Mouse (Mus musculus) forebrain, embryonic 12.5 days (tissue): ENCODE measurements at regions not wholly inside any gene's neighbourhood (a gene's known extent, or its start where the extent isn't known, plus 50 kb on each side); places are given as distances from the start of the nearest gene placed in this dataset.

Source experiments
- ATAC-seq: fragments of 200-750 bp; cut with Nextera tagmentation; 2 replicates; pipeline ENCODE4 v1.8.0; 2017; ENCODE audit warnings: moderate TSS enrichment; ENCODE audit not compliant: low FRiP score
- H3K27ac ChIP-seq: fragments of 300-500 bp; sonication (generic); 2 replicates; pipeline ENCODE4 v1.5.1; 2016; ENCODE audit warnings: mild to moderate bottlenecking
- H3K27me3 ChIP-seq: fragments of 300-500 bp; sonication (generic); 2 replicates; pipeline ENCODE4 v1.6.1; 2016; ENCODE audit warnings: mild to moderate bottlenecking
- H3K36me3 ChIP-seq: fragments of 300-500 bp; sonication (generic); replicated peaks from 2 replicates; pipeline ENCODE4 v1.6.1; 2016; ENCODE audit warnings: mild to moderate bottlenecking
- H3K4me1 ChIP-seq: fragments of 300-500 bp; sonication (generic); 2 replicates; pipeline ENCODE4 v1.6.1; 2016
- H3K4me2 ChIP-seq: fragments of 300-500 bp; sonication (generic); 2 replicates; pipeline ENCODE4 v1.6.1; 2016; ENCODE audit warnings: mild to moderate bottlenecking, moderate library complexity
- H3K4me3 ChIP-seq: fragments of 300-500 bp; sonication (generic); replicated peaks from 2 replicates; pipeline ENCODE4 v1.5.1; 2016; ENCODE audit warnings: mild to moderate bottlenecking
- H3K9ac ChIP-seq: fragments of 300-500 bp; sonication (generic); 2 replicates; pipeline ENCODE4 v1.6.1; 2016; ENCODE audit warnings: mild to moderate bottlenecking
- H3K9me3 ChIP-seq: fragments of 300-500 bp; sonication (generic); 2 replicates; pipeline ENCODE4 v1.6.1; 2016
- WGBS: fragments of 180-500 bp; shearing (Covaris S2); methylation state at CpG from one replicate; pipeline ENCODE4 v1.1.7; 2016; 5-methylcytosine and 5-hydroxymethylcytosine counted together

DNA sequence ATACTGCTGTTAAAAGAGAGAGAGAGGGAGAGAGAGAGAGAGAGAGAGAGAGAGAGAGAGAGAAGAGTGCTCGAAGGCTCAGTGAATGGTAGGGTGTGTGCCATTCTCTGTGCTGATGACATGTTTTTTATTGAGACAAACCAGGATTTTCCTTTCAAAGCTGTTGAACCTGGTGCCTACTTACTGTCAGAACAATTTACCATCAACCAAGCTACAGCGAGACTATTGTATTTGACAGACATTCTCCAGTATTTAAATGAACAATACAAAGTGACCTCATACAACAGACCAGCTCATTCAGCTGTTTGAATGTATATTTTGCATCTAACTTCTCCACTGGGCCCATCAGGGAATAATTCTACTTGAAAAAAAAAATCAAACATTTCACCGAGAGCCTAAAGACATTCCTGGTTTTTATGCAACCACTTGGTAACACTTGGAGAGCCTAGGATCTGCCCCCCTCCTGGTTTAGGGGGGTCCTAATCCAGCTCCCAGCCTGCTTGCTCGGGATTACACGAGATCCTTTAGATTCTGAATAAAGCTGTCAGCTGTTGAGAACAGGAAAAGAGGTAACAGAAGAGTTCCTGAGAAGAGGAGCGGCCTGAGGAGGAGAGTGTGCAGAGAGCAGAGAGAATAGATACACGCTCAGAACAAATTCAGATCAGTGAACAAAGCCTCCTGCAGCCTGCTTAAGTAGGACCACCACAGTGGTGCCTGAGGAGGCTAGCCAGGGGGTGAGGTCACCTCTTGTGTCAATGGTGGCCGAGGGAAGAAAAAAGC, 117.3 kb downstream of the Anapc10 start:
- H3K4me2 ChIP-seq = peak overlapping the region; percentile 45
- H3K4me3 ChIP-seq = peak overlapping the region; percentile 13; the same call in 1 of the 2 replicates
- H3K9ac ChIP-seq = 0 out of 2 replicates have a peak overlapping the region, but pooled peaks have one; percentile 12
- H3K36me3 ChIP-seq = no peaks in the 10 kb centered on the region
- peak; percentile 78 for ATAC-seq
- no peaks in the 10 kb centered on the region for H3K9me3 ChIP-seq
- WGBS = 9% methylated on average over 8 of the region's 8 CpGs
- H3K27me3 ChIP-seq = no peaks in the 10 kb centered on the region
- H3K4me1 ChIP-seq = peaks cover 12% of the 10 kb centered on the region
- peak overlapping the region; percentile 54 for H3K27ac ChIP-seq

DNA sequence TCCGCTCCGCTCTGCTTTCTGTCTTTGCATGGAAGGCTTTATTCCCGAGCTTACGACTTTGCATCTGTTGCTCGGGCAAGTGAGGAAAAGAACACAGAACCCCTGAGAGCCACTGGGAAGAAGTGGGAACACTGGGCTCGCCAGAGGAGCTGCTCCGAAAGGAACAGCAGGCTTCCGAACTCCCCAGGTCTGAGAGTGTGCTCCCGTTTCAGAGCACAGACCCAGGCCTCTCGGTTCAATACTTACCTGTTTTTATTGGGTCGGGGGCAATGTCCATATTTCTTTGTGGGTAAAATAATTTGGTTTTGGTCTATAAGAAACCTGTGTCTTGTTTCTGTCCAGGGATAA, 117.9 kb downstream of the Anapc10 start:
- Histone ChIP-seq H3K27me3 (no peaks in the 10 kb centered on the region), H3K9me3 (no peaks in the 10 kb centered on the region), H3K4me3 (peak overlapping the region; percentile 13; the same call in 1 of the 2 replicates), H3K4me2 (peak overlapping the region; percentile 45), H3K27ac (peak overlapping the region; percentile 54), H3K9ac (0 out of 2 replicates have a peak overlapping the region, but pooled peaks have one; percentile 12), H3K4me1 (peaks cover 12% of the 10 kb centered on the region), H3K36me3 (no peaks in the 10 kb centered on the region)
- ATAC-seq = no peak
- 6% methylated on average over 11 of the region's 11 CpGs for WGBS

DNA sequence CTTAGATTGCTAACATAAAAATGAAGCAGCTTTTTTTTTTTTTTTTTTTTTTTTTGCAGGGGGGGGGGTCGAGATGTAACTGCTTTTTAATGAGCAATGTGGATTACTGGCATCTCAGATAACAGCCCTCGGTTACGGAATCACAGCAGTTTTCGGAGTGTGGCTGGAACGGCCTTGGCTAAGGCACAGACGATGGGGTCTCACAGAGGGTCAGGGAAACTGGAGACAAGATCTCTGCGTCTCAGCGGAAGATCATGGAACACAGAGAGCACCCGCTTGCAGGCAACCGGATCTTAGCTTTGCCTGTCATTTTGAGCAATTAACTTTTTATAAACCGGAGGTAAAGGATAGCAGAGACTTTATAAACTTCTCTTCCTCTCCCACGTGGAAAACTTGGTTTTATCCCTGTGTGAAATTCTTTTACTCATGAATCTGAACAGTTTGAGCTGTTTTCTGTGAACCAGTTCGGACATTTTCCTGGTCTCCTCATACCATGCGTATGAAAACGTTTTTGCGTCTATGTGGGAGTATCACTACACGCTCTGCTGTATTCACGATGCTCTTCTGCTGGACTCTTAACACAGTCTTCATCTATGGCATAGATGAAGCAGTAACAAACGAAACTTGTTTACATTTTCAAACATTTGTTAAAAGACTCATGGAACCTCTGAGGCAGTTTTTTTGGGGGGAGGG, 118.5 kb downstream of the Anapc10 start:
- Histone ChIP-seq H3K4me3 (no peak overlapping the region), H3K4me1 (peaks cover 12% of the 10 kb centered on the region), H3K9ac (no peak overlapping the region), H3K27me3 (no peaks in the 10 kb centered on the region), H3K9me3 (no peaks in the 10 kb centered on the region), H3K4me2 (no peak overlapping the region), H3K27ac (no peak overlapping the region), H3K36me3 (no peaks in the 10 kb centered on the region)
- peak; percentile 48; the same call in 1 of the 2 replicates for ATAC-seq
- 55% methylated on average over 19 of the region's 19 CpGs for WGBS

DNA sequence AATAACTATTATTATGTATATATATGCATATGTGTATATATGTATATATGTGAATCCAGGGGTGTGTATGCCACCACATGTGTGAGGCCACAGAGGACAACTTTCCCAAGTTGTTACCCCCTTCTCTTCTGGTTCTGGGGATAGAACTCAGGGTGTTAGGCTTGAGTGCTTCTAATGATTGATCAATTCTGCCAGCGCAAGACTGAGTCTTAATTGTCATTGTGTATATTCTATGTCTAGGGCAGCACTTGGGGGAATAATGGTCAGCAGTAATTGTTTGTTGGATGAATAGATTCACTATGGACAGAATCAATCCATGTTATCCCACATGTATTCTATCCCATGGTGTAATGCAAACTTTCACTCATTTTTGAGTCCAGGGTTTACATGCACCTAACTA, 127.3 kb downstream of the Anapc10 start:
- WGBS = 83% methylated on average over 1 of the region's 1 CpGs
- Histone ChIP-seq H3K27ac (no peak overlapping the region), H3K4me2 (no peak overlapping the region), H3K4me1 (no peaks in the 10 kb centered on the region), H3K4me3 (no peak overlapping the region), H3K9me3 (no peaks in the 10 kb centered on the region), H3K36me3 (no peaks in the 10 kb centered on the region), H3K9ac (no peak overlapping the region), H3K27me3 (no peaks in the 10 kb centered on the region)
- ATAC-seq = no peak

GRCm38 (mm10) chr8:79849982-79850514, 138.4 kb downstream of the Anapc10 start:
- Histone ChIP-seq H3K27me3 (no peaks in the 10 kb centered on the region), H3K4me1 (no peaks in the 10 kb centered on the region), H3K4me3 (no peak overlapping the region), H3K9me3 (no peaks in the 10 kb centered on the region), H3K4me2 (no peak overlapping the region), H3K9ac (no peak overlapping the region), H3K27ac (no peak overlapping the region), H3K36me3 (no peaks in the 10 kb centered on the region)
- WGBS = 61% methylated on average over 7 of the region's 7 CpGs
- peak; percentile 49; the same call in 1 of the 2 replicates for ATAC-seq

DNA sequence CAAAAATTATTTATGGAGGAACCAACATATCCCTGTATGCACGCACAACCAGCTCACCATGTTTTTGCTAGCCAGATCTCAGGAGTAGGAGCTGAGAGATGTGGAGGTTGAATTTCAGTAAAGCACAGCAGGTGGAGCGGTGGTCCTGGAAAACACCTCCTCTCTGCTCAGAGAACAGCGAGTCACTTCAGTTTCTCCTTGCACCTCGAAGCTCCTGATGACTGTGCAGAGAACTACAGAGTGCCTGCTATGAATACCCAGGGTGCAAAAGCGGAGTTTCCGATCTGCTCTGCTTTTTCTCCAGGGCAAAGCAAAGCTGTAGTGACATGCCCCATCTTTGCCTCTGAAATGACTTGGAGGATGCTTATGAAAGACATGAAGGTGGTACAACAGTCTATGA, 138.9 kb downstream of the Anapc10 start:
- Histone ChIP-seq H3K4me3 (no peak overlapping the region), H3K27ac (no peak overlapping the region), H3K27me3 (no peaks in the 10 kb centered on the region), H3K9ac (no peak overlapping the region), H3K36me3 (no peaks in the 10 kb centered on the region), H3K4me1 (no peaks in the 10 kb centered on the region), H3K9me3 (no peaks in the 10 kb centered on the region), H3K4me2 (no peak overlapping the region)
- 77% methylated on average over 6 of the region's 6 CpGs for WGBS
- ATAC-seq = no peak

GRCm38 (mm10) chr8:79872416-79873077, 160.9 kb downstream of the Anapc10 start:
- Histone ChIP-seq H3K27ac (no peak overlapping the region), H3K9me3 (no peaks in the 10 kb centered on the region), H3K4me3 (no peak overlapping the region), H3K4me2 (no peak overlapping the region), H3K36me3 (no peaks in the 10 kb centered on the region), H3K27me3 (no peaks in the 10 kb centered on the region), H3K4me1 (no peaks in the 10 kb centered on the region), H3K9ac (no peak overlapping the region)
- WGBS = 57% methylated on average over 7 of the region's 7 CpGs
- ATAC-seq = peak; percentile 20; the same call in 1 of the 2 replicates

GRCm38 (mm10) chr8:79907971-79908370, 149.8 kb downstream of the Hhip start:
- Histone ChIP-seq H3K9ac (no peak overlapping the region), H3K27me3 (no peaks in the 10 kb centered on the region), H3K4me2 (no peak overlapping the region), H3K27ac (no peak overlapping the region), H3K36me3 (no peaks in the 10 kb centered on the region), H3K9me3 (no peaks in the 10 kb centered on the region), H3K4me1 (0 out of 2 replicates have a peak, but pooled peaks cover 6% of the 10 kb centered on the region), H3K4me3 (no peak overlapping the region)
- 64% methylated on average over 6 of the region's 6 CpGs for WGBS
- no peak for ATAC-seq
